Mouse (Mus musculus) bone marrow macrophage, adult 2 months (primary cell): ENCODE measurements around the gene Hist1h2ac.

Source experiments
- CTCF ChIP-seq: IDR thresholded peaks from 2 replicates; pipeline ENCODE4 v1.5.1; 2012; ENCODE audit warnings: low read depth, mild to moderate bottlenecking, low read length, moderate library complexity
- POLR2A ChIP-seq: IDR thresholded peaks from 2 replicates; pipeline ENCODE4 v1.6.1; 2012; ENCODE audit warnings: mild to moderate bottlenecking, low read depth, low read length, borderline replicate concordance

DNA sequence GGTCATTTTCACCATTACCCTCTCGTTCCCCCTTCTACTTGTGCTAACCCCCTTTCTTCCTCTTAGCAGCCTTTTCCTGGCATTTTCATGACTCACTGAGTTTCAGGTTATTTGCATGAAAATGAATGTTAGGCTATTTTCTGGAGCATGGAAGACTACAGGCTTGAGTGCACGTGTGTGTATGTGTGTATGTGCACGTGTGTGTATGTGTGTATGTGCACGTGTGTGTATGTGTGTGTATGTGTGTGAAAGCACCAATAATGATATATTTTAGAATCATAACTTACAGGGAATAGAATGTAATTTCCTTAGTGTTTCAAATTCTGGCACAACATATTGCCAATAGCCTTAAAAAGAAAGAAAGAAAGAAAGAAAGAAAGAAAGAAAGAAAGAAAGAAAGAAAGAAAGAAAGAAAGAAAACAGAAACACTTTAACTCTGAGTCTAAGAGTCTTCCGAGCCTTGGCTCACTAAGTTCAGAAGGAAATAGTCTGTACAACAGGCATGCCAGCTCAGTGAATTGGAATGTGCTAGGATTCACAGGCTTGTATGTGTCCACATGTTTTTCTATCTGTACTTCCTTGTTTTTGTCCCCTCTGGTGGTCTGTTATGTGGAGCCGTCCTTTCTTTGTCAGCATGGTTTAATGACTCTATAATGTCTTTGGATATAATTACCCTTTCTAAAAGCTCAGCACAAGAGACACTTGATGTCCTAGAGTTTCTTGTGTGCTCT is 23.9 kb downstream of the Hist1h2ac start:
- no peak for TF ChIP-seq POLR2A
- no peak for TF ChIP-seq CTCF
